8 mouse cellular contexts compared by ENCODE assay signal in genomic region chr13:49371428-49371899, GRCm38 (mm10). TPM values are rescaled to one million over a fixed set of nuclear protein-coding genes. Genes with fewer than 3 reads are reported as not detected.
DNase-seq lines count a peak whose midpoint lies in the region; ATAC-seq and TF ChIP-seq lines count a peak whose summit lies in the region.

No protein-coding gene starts in this region.

- no peak for DNase-seq in frontal cortex, postnatal 25 days (ENCODE audit: low spot score in 2 of 2)
- peak; percentile 71 for DNase-seq in embryo, embryonic 11 days
- DNase-seq in kidney, adult 2 months: peak; percentile 96
- DNase-seq in midbrain, embryonic 14.5 days: peak; percentile 14
- DNase-seq in telencephalon, adult 2 months (ENCODE audit: low read depth, low spot score): peak; percentile 52

- no peaks in the 10 kb centered on the region for H3K9me3 ChIP-seq in heart, embryonic 11.5 days (replicated peaks; ENCODE audit: control insufficient read depth, low read length)
- H3K9me3 ChIP-seq in limb, embryonic 15.5 days: no peaks in the 10 kb centered on the region
- H3K9me3 ChIP-seq in midbrain, embryonic 14.5 days (ENCODE audit: control insufficient read depth, low read length): no peaks in the 10 kb centered on the region

- no peak for TF ChIP-seq POLR2A in kidney, adult 2 months (IDR thresholded peaks at IDR 0.05; ENCODE audit: low read depth, low read length)

- H3K27ac ChIP-seq in heart, embryonic 11.5 days (ENCODE audit: low read depth, low read length): peak overlapping the region; percentile 83
- peak overlapping the region; percentile 85 for H3K27ac ChIP-seq in kidney, adult 2 months (ENCODE audit: insufficient read depth, low read depth, low read length)
- peak overlapping the region; percentile 22; the same call in 1 of the 2 replicates for H3K27ac ChIP-seq in limb, embryonic 15.5 days
- no peak overlapping the region for H3K27ac ChIP-seq in midbrain, embryonic 14.5 days (replicated peaks; ENCODE audit: low read depth, low read length)

- WGBS in heart, embryonic 11.5 days (ENCODE audit: insufficient replicate concordance): 23% methylated on average over 3 of the region's 3 CpGs
- WGBS in kidney, adult 2 months: 30% methylated on average over 3 of the region's 3 CpGs
- WGBS in limb, embryonic 15.5 days: 24% methylated on average over 3 of the region's 3 CpGs
- WGBS in midbrain, embryonic 14.5 days: 75% methylated on average over 3 of the region's 3 CpGs

- H3K27me3 ChIP-seq in heart, embryonic 11.5 days (ENCODE audit: control insufficient read depth, insufficient read depth, low read length): no peaks in the 10 kb centered on the region
- H3K27me3 ChIP-seq in kidney, adult 2 months (replicated peaks; ENCODE audit: control insufficient read depth, insufficient read depth, low read length): no peaks in the 10 kb centered on the region
- no peaks in the 10 kb centered on the region for H3K27me3 ChIP-seq in limb, embryonic 15.5 days
- H3K27me3 ChIP-seq in midbrain, embryonic 14.5 days (ENCODE audit: control insufficient read depth, insufficient read depth, low read length): no peaks in the 10 kb centered on the region

- H3K9ac ChIP-seq in heart, embryonic 11.5 days (ENCODE audit: low read depth, low read length): peak overlapping the region; percentile 16; the same call in 1 of the 2 replicates
- H3K9ac ChIP-seq in limb, embryonic 15.5 days: no peak overlapping the region
- H3K9ac ChIP-seq in midbrain, embryonic 14.5 days (replicated peaks; ENCODE audit: low read length): no peak overlapping the region

- ATAC-seq in frontal cortex, adult (ENCODE audit: low TSS enrichment): peak; percentile 68
- ATAC-seq in heart, embryonic 11.5 days (replicated peaks; ENCODE audit: insufficient number of reproducible peaks, low FRiP score, low TSS enrichment): peak; percentile 82
- peak; percentile 53 for ATAC-seq in limb, embryonic 15.5 days (ENCODE audit: insufficient number of reproducible peaks, low FRiP score, low TSS enrichment, low read depth)
- no peak for ATAC-seq in midbrain, embryonic 14.5 days (ENCODE audit: low FRiP score, low TSS enrichment)

- H3K36me3 ChIP-seq in heart, embryonic 11.5 days (ENCODE audit: control insufficient read depth, insufficient read depth, low read length): peaks cover 7% of the 10 kb centered on the region
- no peaks in the 10 kb centered on the region for H3K36me3 ChIP-seq in kidney, adult 2 months (ENCODE audit: control insufficient read depth, insufficient read depth, low read length)
- H3K36me3 ChIP-seq in limb, embryonic 15.5 days: peaks cover 61% of the 10 kb centered on the region
- H3K36me3 ChIP-seq in midbrain, embryonic 14.5 days (ENCODE audit: control insufficient read depth, insufficient read depth, low read length): peaks cover 48% of the 10 kb centered on the region

- 0 out of 2 replicates have a peak, but pooled peaks have one; percentile 23 for TF ChIP-seq CTCF in kidney, adult 2 months (conservative IDR thresholded peaks at IDR 0.05; ENCODE audit: insufficient read depth, insufficient read length, low read depth, low read length)

- peaks cover 32% of the 10 kb centered on the region for H3K4me1 ChIP-seq in heart, embryonic 11.5 days (ENCODE audit: control insufficient read depth, insufficient read depth, low read length)
- H3K4me1 ChIP-seq in kidney, adult 2 months (ENCODE audit: control insufficient read depth, insufficient read depth, low read length): peaks cover 22% of the 10 kb centered on the region; the same call in 1 of the 2 replicates
- H3K4me1 ChIP-seq in limb, embryonic 15.5 days: peaks cover 17% of the 10 kb centered on the region
- H3K4me1 ChIP-seq in midbrain, embryonic 14.5 days (ENCODE audit: control insufficient read depth, insufficient read depth, low read length): 0 out of 2 replicates have a peak, but pooled peaks cover 8% of the 10 kb centered on the region

- 0 out of 2 replicates have a peak overlapping the region, but pooled peaks have one; percentile 8 for H3K4me2 ChIP-seq in heart, embryonic 11.5 days
- no peak overlapping the region for H3K4me2 ChIP-seq in limb, embryonic 15.5 days
- H3K4me2 ChIP-seq in midbrain, embryonic 14.5 days (ENCODE audit: low read length): no peak overlapping the region

- H3K4me3 ChIP-seq in heart, embryonic 11.5 days (ENCODE audit: low read depth, low read length): no peak overlapping the region
- no peak overlapping the region for H3K4me3 ChIP-seq in kidney, adult 2 months (ENCODE audit: insufficient read depth, low read depth, low read length)
- H3K4me3 ChIP-seq in limb, embryonic 15.5 days: no peak overlapping the region
- no peak overlapping the region for H3K4me3 ChIP-seq in midbrain, embryonic 14.5 days (replicated peaks; ENCODE audit: low read depth, low read length)

RNA-seq across cellular contexts. Expression of gene Bicd2, which starts 30.1 kb away (rescaled TPM):
- 34.0 and 42.8 TPM in 2 replicates for polyA plus RNA-seq in heart, embryonic 11.5 days (2014; fragmentation: Nextera tagmentation; extraction: Ambion mirVana)
- polyA plus RNA-seq in kidney, adult 2 months (2012; rRNA removed): 17.0 and 17.6 TPM in 2 replicates
- polyA plus RNA-seq in limb, embryonic 15.5 days (2015; fragmentation: Nextera tagmentation; extraction: Ambion mirVana): 41.1 and 42.0 TPM in 2 replicates
- 25.3 and 30.1 TPM in 2 replicates for polyA plus RNA-seq in midbrain, embryonic 14.5 days (2014; fragmentation: Nextera tagmentation; extraction: Ambion mirVana)

RNA-seq across cellular contexts. Expression of gene Ippk, which starts 49.6 kb away (rescaled TPM):
- 11.1 and 11.6 TPM in 2 replicates for polyA plus RNA-seq in heart, embryonic 11.5 days (2014; fragmentation: Nextera tagmentation; extraction: Ambion mirVana)
- 6.5 and 7.1 TPM in 2 replicates for polyA plus RNA-seq in kidney, adult 2 months (2012; rRNA removed)
- 14.2 and 14.7 TPM in 2 replicates for polyA plus RNA-seq in limb, embryonic 15.5 days (2015; fragmentation: Nextera tagmentation; extraction: Ambion mirVana)
- polyA plus RNA-seq in midbrain, embryonic 14.5 days (2014; fragmentation: Nextera tagmentation; extraction: Ambion mirVana): 11.3 and 15.7 TPM in 2 replicates

RNA-seq across cellular contexts. Expression of gene Fgd3, which starts 51.4 kb away (rescaled TPM):
- 0.10 and 0.64 TPM in 2 replicates for polyA plus RNA-seq in heart, embryonic 11.5 days (2014; fragmentation: Nextera tagmentation; extraction: Ambion mirVana)
- polyA plus RNA-seq in kidney, adult 2 months (2012; rRNA removed): 6.2 and 6.3 TPM in 2 replicates
- polyA plus RNA-seq in limb, embryonic 15.5 days (2015; fragmentation: Nextera tagmentation; extraction: Ambion mirVana): 0.37 and 0.40 TPM in 2 replicates
- polyA plus RNA-seq in midbrain, embryonic 14.5 days (2014; fragmentation: Nextera tagmentation; extraction: Ambion mirVana): 1.8 and 2.0 TPM in 2 replicates

Comparison
In these comparisons a context has a peak if more than half of its experiments do, and no peak if none do; other contexts are left out.
1. DNase-seq: peak in embryo, embryonic 11 days (single experiment), kidney, adult 2 months (single experiment), midbrain, embryonic 14.5 days (single experiment) and telencephalon, adult 2 months (single experiment); none in frontal cortex, postnatal 25 days (0 of 2).